Mouse (Mus musculus): ENCODE results near the gene Slc27a2.

The Slc27a2 gene

DNA sequence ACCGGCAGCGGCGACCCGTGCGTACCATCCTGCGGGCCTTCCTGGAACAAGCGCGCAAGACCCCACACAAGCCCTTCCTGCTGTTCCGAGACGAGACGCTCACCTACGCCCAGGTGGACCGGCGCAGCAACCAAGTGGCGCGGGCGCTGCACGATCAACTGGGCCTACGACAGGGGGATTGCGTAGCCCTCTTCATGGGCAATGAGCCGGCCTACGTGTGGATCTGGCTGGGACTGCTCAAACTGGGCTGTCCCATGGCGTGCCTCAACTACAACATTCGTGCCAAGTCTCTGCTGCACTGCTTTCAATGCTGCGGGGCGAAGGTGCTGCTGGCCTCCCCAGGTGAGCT is 1.1 kb downstream of the Slc27a2 start:
- DNase-seq (ENCODE audit: low spot score in 2 of 2): no peak

DNA sequence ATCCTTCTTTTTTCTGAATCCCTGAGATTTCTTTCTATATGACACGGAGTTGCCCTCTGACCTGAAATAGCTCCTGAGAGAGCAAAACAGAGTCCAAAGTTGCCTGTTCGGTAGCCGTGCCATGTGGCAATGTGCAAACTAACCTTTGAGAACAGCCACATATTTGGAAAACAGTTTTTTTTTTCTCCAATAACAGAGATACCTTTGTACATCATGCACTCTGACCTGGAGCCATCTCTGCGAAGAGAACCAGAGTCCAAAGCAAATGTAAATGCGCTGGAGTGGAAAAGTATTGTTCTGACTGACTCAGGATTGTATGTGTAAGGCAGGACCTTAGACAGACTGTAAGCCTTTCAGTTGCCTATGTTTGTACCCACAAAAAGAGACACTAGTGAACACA is 3.3 kb downstream of the Slc27a2 start:
- no peak for DNase-seq (ENCODE audit: low spot score in 2 of 2)

DNA sequence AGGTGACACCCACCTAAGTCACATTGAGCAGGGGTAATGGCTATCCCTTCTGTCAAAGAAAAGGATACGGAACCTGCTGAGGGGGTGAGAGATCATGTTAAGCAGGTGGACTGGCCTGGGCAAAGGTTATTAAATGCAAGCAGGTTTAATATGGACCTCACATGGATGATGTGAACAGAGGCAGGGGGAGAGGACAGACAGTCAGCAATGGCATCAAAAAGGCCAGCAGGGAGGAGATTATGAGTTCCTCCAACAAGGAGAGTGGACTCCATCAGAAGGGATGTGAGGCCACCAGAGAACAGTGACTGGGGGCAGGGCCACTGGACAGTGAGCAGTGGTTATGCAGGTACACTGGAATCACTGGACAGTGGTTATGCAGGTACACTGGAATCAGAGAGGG is 7.9 kb downstream of the Slc27a2 start:
- DNase-seq (ENCODE audit: low spot score in 2 of 2): no peak

DNA sequence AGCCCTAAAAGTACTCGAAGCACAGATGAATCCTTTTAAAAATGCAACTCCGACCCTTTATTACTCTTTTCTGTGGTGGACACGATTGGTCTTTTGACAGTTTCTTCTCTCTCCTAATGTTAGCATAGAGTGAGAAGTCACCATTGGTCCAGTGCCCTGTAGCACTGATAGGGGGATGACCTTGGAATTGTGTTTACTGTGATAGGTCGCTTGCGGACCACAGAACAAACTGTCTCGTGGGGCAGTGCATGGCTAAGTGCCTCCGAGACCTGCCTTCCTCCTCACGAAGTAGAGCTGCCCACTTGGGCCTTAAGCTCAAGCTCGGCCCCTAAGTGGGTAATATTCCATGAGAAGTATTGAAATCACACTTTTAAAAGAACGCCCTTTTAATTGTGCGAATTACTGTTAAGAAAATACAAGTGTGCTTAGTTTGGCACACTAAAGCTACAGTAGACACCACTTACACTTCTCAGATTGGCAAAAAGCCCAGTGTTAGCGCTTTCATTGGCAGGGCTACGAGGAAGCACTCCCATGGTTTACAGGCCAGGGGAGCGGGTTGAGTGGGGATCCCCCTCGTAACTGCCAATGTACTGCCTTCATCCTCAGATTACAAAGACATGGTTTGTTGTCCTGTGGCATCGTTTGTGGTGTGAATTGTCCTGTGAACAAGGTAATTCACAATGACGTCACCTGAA is 11.4 kb downstream of the Slc27a2 start:
- no peak for DNase-seq (ENCODE audit: low spot score in 2 of 2)

DNA sequence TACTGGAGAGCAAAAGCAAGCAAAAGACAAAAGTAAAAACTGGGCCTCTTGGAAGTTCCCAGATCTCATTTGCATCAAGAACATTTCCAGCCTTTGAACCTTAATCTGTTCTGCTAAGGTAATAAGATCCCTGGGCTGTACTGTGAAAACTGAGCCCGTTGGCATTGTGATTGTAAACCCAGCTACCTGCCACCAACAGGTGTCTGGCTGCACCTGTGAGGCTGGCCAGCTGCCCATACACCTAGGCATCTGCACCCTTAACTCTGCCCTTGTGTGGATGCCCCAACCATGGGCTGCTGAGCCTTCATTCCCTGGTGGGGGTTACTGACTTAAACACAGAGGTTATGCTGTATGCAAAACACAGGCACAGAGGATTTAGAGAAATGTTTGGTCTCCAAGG is 20.0 kb downstream of the Slc27a2 start:
- DNase-seq (ENCODE audit: low spot score in 2 of 2): no peak

DNA sequence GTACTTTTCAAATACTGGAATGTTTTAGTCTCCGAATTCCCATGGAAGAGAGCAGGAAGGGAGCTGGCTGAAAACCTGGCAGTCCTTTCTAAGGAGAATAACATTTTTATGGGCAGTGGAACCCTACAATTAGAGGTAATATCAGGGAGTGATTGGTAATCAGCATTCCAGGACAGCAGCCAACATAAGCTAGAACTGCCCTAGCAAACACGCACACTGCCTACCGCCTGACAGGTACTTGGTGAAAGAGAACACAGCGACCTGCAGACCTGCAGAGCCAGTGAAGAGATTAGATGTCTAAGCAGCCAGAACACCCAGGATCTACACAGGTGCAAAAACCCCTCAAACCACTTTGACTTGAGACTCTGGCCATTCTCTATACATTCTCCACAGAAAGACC is 20.5 kb downstream of the Slc27a2 start:
- no peak for DNase-seq (ENCODE audit: low spot score in 2 of 2)

DNA sequence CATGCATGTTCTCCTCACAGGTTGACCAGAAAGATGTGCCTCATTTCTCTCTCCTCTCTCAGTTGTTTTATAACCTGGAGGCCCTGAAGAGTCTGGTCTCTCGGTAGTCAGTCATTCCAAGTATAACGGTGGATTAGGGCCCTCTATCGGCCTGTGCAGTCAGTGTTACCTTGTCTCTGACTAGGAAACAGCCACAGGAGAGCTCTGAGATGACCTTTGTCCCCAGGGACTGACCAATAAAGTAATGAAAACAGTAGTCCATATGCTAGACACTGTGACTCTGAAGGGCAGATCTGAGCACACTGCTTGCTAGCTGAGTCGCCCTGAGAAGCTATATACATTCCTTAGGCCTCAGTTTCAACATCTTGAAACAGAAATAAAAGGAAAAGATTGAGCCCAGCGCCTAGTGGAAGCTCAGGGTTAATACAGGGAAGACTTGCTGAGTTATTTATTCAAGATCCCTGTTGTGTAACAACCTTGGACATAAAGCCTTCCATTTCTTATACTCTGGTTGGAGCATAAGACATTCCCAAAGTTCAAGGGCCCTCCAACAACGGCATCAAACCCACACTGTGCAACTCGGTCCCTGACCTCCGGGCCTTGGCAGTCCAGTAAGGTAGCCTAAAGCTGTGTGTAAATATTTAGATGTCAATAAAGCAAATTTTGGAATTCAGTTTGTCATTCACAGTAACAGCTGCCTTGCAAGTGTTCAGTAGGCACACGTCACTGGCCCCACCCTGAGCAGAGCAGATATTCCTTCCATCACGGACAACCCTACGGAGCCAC is 23.4 kb downstream of the Slc27a2 start:
- DNase-seq (ENCODE audit: low spot score in 2 of 2): no peak

DNA sequence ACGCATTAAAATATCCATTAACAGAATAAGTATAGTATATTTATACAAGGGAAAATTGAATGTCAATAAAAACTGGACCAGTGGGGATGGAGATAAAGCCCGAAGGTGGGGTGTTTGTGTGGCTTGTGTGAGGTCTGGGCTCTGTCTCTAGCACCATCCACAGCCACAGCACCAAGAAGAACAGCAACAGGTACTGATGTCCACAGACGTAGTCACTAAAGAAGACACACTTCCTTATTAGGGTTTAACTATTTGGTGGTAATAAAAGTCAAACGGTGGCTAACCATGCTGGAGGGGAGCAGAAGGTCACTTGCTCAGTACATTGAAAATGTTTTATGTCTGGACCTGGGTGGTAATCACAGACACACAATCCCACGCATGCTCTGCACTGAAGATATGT is 25.2 kb downstream of the Slc27a2 start:
- no peak for DNase-seq (ENCODE audit: low spot score in 2 of 2)

DNA sequence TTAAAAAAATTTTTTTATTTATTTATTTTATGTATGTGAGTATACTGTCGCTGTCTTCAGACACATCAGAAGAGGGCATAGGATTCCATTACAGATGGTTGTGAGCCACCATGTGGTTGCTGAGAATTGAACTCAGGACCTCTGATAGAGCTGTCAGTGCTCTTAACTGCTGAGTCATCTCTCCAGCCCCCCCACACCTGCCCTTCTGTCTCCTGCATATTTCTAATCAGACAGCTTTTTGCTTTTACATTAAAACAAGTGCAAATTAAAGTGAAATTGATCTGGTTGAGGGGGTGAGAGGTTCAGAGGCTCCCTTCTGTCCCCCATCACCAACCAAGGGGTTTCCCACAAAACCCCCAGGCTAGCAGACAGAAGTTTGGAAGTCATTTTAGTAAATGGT is 27.1 kb downstream of the Slc27a2 start:
- no peak for DNase-seq (ENCODE audit: low spot score in 2 of 2)

DNA sequence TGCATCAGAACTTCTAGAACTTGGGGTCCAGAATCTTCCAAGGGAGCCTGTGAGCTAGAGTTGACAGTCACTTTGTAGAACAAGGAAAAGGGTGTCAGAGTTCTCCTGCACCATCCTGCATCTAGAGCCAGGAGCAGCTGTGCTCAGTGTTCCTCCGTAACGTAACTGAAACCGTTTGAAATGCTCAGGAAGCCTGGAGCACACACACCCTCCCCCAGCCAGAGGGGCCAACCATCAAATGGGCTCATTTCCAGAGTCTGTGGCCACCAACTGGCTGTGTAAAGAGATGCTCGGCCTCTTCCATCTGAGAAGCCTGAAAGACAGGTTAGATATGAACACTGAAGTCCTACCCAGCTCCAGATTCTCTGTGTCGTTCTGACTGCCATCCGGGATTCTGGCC is 31.8 kb downstream of the Slc27a2 start:
- DNase-seq (ENCODE audit: low spot score in 2 of 2): no peak

DNA sequence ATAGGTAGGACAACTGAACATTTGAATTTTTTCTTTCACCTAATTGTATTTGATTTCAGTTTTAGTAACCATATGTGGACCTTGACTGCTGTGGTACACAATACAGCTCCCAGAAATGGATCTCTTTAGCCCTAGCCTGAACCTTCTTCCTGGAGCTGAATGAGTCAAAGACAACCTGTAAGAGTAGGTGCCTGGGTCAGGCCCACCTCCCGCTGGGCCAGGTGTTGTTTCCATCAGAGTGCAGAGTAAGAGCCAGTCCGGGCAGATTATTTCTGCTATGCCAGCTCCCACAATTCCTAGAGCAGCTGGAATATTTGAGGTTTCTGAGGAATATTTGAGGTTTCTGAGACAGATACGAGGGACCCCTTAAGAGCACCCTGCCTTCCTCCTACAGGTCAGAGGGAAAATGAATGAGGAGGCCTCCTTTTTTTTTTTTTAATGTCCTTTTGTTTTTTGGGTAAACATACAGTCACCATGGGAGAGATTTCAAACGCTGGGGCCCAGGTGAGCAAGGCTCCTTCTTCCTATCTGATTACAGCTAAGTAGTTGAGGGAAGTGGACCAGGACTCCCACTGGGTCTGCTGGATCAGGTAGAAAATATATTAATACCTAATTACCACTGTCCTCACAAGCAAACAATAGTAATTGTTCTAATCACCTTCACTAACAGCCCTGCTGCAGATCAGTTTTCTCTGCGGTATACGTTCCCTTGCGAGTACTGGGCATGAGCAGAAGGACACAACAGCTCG is 32.6 kb downstream of the Slc27a2 start:
- DNase-seq (ENCODE audit: low spot score in 2 of 2): no peak

DNA sequence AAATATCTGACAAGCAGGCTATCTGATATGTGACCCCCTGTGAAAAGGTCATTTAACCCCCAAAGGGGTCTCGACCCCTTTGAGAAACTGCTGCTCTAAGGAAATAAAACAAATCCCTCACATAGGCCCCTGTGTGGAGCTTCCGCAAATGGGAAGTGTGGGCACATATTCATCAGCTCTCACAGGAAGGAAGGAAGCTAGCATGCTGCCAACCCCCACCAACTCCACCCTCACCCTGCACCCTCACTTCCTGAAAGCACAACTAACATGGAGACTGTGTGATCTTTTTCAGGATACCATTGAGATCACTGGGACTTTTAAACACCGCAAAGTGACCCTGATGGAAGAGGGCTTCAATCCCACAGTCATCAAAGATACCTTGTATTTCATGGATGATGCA is 35.3 kb downstream of the Slc27a2 start:
- no peak for DNase-seq (ENCODE audit: low spot score in 2 of 2)

DNA sequence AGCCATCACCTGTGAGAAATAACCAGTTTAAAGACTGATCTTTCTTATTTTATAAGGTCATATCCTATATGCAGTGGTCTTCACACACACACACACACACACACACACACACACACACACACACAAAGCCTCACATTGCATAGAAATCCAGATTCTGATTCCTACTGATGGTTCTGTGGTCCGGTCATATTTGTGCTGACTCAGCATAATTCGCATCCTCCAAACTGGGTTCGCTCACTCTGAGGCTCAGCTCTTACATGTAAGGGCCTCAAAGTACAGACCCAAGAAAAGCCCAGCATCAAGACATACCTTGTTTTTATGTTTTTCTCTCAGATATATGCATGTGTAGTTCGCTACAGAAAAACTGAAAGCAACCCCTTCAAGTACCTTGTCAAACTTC is 39.1 kb downstream of the Slc27a2 start:
- no peak for DNase-seq (ENCODE audit: low spot score in 2 of 2)

DNA sequence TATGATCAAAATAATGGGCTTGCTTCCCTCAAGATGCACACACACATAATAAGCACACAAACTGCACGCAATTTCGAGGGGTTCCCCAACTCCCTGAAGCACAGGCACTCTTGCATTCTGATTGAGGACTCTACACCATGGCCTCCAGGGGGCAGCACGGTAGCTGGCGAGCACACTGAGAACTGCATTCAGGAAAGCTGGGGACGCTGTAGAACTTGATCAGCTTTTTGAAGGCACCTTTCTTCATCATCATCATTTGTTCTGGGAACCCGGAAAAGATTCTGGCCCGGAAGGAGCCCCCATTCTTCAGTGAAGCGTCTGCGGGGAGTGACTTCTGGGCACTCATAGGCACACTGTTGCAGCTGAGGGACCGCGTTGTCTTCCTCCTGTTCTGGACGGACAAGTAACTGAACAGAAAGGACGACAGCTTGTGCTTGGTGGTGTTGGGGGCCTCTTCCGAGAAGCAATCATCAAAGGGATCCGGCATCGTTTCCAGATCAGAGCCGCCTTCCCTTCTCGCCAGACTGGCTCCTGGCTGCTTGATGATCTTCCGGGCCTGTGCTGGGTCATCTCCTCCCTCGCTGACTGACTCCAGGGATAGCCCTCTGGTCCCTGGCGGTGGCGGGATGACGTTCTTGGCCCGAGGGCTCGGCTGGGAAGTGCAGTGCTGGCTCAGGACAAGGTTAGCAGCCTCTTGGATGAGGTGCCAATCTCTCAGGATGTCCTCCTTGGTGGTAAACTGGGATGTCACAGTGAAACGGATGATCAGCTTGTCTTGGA is 41.8 kb downstream of the Slc27a2 start:
- DNase-seq (ENCODE audit: low spot score in 2 of 2): peak in 1 of 2 experiments; percentile 15

DNA sequence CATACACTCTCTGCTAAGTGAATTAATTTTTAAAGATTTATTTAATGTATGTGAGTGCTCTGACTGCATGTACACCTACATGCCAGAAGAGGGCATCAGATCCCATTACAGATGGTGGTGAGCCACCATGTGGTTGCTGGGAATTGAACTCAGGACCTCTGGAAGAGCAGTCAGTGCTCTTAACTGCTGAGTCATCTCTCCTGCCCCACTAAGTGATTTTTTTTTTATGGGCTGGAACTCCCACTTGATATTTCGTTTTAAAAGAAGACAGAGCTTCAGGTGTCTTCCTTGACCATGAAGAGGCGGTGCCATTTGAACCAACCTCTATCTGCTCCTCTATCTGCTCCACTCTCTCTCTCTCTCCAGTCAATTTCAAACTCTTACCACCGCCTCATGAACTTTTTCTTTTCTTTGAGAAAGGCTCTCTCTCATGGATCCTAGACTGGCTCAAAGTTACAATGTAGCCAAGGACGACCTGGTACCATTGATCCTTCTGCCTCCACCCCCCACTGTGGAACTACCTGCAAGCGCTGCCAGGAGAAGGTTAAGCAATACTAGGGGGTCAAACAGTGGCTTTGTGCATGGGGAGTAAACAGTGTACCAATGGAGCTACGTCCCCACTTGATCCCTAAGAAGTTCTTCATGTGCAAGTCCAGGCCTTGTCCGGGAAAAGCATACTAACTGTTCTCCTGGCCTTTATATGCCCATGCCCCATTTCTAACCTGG is 44.3 kb downstream of the Slc27a2 start:
- DNase-seq (ENCODE audit: low spot score in 2 of 2): no peak

DNA sequence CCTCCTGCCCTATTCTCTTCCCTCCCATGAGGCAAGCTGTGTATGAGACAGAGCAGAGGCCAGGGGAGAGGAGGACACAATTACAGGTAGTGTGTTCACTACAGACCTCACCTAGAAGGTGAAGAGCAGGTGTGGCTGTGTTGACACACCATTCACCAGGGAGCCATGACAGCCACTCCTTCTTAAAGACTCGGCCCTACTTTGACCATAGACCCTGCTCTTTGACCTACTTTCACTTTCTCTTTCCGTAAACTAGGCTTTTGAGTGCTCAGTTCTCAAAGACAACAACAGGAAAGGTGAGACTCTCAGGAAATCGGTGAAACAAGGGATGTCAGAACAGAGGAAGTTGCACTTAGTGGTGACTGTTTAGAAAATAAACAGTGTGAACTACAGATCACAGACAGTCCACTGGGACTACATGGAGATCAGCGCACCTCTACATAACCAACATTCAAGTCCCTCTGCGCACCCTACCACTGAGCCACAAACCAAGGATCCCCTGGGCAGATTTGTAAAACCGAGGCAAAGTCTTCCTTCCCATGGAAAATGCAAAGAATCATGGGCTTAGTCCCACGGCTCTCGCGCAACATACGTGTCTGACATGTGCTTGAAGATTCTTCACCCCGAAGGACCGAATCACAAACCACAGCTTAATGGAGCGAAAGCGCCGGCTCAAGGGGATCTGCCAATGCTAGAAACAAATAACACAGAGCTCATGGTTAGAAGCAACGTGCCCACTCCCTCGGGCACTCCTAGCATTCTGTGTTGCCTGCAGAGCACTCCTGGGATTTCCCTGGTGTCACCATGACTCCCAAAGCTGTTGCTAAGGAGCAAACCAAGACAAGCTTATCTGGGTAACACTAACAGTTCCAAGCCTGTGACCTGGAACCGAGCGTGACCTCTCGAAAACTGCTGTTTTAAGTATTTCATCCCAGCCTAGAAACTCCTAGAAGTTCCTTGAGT is 45.4 kb downstream of the Slc27a2 start:
- DNase-seq (ENCODE audit: low spot score in 2 of 2): no peak

DNA sequence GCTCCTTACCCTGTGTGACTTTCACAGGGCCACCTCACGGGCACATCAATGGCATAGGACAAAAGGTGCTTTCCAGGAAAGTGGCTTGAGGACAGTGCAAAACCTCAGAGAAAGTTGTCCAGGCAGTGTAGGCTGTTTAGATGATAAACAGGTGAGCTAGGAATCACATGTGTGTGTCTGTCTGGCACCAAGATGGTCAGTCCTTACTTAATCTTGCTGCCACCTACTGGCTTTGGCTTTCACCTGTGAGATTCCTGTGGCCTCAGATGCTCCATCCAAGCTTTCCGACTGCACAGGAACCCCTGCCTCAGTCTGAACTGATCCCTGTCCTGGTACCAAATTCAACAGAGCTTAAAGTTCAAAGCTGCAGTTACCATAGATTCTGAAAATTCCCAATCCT is 46.2 kb downstream of the Slc27a2 start:
- DNase-seq (ENCODE audit: low spot score in 2 of 2): no peak

DNA sequence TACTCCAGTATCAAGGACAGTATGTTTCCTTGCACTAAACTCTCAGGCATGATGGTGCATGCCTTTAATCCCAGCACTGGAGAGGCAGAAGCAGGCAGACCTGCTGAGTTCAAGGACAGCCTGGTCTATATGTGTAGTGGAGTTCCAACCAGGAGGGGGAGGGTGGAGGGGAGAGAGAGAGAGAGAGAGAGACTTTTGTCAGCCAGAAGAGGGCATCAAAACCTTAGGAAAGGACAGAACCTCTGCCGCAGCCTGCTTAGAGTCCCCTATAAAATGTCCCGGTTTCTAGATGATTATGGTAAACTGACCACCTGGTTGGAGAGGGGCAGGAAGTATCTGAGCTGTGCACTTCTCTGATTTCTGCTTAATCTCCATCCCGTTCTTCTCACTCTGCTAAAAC is 46.8 kb downstream of the Slc27a2 start:
- no peak for DNase-seq (ENCODE audit: low spot score in 2 of 2)

DNA sequence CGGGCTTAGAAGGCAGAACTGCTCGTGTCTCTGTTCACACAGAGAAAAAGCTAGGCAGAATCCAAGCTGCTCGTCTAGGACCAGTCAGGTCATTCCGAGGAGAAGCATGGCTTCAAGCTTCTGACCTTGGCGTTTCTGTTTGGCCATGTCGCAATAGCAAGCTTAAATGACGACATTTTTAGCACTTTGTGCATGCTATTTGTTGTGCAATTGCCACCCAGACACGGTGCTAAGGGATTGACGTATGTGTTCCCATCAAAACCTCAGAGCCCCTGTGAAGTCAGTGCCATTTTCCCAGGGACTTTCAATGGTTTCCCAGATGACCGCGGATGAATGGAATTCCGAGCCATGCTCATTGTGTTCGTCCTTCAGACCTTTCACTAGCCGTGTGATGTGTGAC is 48.3 kb downstream of the Slc27a2 start:
- DNase-seq (ENCODE audit: low spot score in 2 of 2): no peak

DNA sequence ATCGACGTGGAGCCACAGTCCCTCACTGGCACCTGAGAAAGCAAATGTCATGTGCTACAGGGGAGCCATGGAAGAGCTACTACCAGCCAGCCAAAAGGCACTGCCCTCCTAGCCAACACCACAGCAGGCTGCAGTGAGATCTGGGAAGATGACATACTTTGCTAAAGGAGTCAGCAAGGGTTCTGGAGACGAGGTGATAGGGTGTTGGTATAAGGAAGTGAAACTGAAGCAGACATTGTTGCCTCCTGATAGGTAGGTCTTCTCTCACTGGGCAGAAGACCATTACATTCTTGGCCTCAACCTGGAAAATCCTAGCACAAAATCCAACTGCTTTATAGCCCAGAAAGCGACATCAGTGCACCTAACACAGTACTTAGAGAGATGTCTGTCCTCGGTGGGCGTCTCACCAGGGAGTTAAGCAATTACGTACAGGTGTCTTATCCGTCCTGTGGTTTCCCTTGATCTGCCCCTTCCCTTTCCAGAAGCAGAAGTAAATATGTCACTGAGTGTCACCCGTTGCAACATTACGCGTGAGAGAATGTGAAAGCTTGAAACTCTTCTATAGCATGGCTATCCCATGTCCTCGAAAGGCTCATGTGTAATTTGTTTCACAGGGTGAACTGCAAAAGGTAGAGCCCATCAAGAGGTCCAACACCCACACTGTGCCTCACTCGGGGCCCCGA is 49.9 kb downstream of the Slc27a2 start:
- DNase-seq (ENCODE audit: low spot score in 2 of 2): no peak

Data from right cerebral cortex, postnatal 36 days (tissue).